Mouse (Mus musculus) heart, adult 2 months (tissue): ENCODE results near the gene Pld1. TPM values are rescaled to one million over a fixed set of nuclear protein-coding genes. Genes with fewer than 3 reads are reported as not detected.

Experiments used
- DNase-seq, 2 experiments: peaks; one replicate each; pipeline ENCODE4 v3.0.0; 2021
- H3K27ac ChIP-seq: fragments of 200-600 bp; 2 replicates; pipeline ENCODE4 v1.8.1; 2022
- H3K27me3 ChIP-seq: fragments of 200-500 bp; 2 replicates; pipeline ENCODE4 v1.6.1; 2012; ENCODE audit warnings: mild to moderate bottlenecking, low read length, inconsistent platforms, mixed read lengths; ENCODE audit not compliant: control insufficient read depth, insufficient read depth
- H3K36me3 ChIP-seq: fragments of 200-500 bp; 2 replicates; pipeline ENCODE4 v1.6.1; 2012; ENCODE audit warnings: low read length, inconsistent platforms; ENCODE audit not compliant: control insufficient read depth, insufficient read depth
- H3K4me1 ChIP-seq: fragments of 200-500 bp; 2 replicates; pipeline ENCODE4 v1.6.1; 2011; ENCODE audit warnings: low read length; ENCODE audit not compliant: control insufficient read depth, insufficient read depth
- H3K4me3 ChIP-seq: fragments of 200-600 bp; 2 replicates; pipeline ENCODE4 v1.8.1; 2022
- H3K79me2 ChIP-seq: fragments of 200-500 bp; replicated peaks from 2 replicates; pipeline ENCODE4 v1.6.1; 2012; ENCODE audit warnings: mild to moderate bottlenecking, inconsistent platforms, low read length, moderate library complexity, mixed read lengths; ENCODE audit not compliant: control insufficient read depth, insufficient read depth
- H3K9ac ChIP-seq: fragments of 200-500 bp; 2 replicates; pipeline ENCODE4 v1.6.1; 2012; ENCODE audit warnings: low read depth, mild to moderate bottlenecking, control low read depth, inconsistent platforms, low read length, mixed read lengths
- CTCF ChIP-seq: fragments of 200-600 bp; IDR thresholded peaks from 2 replicates; pipeline ENCODE4 v1.8.1; 2022; ENCODE audit warnings: antibody characterized with exemption, mild to moderate bottlenecking, moderate library complexity
- EP300 ChIP-seq: fragments of 200-500 bp; IDR thresholded peaks from 2 replicates; pipeline ENCODE4 v1.6.1; 2011; ENCODE audit warnings: low read depth, low read length, control low read depth; ENCODE audit not compliant: insufficient read depth
- POLR2A ChIP-seq: fragments of 200-500 bp; IDR thresholded peaks from 2 replicates; pipeline ENCODE4 v1.6.1; 2011; ENCODE audit warnings: mild to moderate bottlenecking, low read depth, low read length, control low read depth; ENCODE audit not compliant: insufficient read depth
- WGBS: fragments of 180-500 bp; shearing (Covaris S2); methylation state at CpG from one replicate; pipeline ENCODE4 v1.1.7; 2018; 5-methylcytosine and 5-hydroxymethylcytosine counted together
- intact Hi-C: fragments of 180-260 bp; cut with DNase I; formaldehyde crosslinking; loops from one replicate; pipeline ENCODE4 v1.15.1; 2025
- polyA plus RNA-seq: library from polyadenylated mRNA; depleted of rRNA; stranded (reverse); fragments of >200 nt; gene quantifications from 2 replicates; pipeline ENCODE4 v1.2.3, GENCODE M21; 2012; rRNA removed
- total RNA-seq, 2 experiments: library from RNA; stranded (reverse); gene quantifications; 2 replicates each; pipeline ENCODE4 v1.2.3; 2021

The Pld1 gene
- total and polyA plus RNA-seq, 3 experiments, result 4.0 to 11.8 (median 11.4) TPM

DNA sequence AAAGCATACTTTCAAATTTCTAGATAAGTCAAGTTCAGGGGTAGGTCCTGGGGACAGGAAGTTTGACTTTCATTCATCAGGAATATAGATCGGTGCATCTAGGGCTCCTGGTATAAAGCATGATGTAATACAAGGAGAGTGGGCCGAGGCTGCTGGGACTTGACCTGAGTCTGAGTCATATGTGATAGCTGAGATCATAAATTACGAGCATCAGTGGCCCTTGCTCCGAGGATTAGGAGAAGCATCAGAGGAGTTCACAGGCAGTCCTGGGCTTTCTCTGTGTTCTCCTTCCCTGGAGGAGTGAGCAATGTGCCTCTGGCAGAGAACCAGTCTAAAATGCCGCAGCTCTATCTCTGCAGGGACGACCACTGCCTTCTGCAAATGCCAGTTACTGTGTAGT, 239.8 kb downstream of the Pld1 start:
- H3K4me3 ChIP-seq, result no peak overlapping the region
- intact Hi-C loops, result no loop called here
- TF ChIP-seq POLR2A (no peak), EP300 (no peak), CTCF (no peak)
- H3K9ac ChIP-seq, result no peak overlapping the region
- WGBS, result 44% methylated on average over 6 of the region's 6 CpGs
- no peak for DNase-seq
- no peaks in the 10 kb centered on the region for H3K27me3 ChIP-seq
- no peaks in the 10 kb centered on the region for H3K4me1 ChIP-seq
- no peaks in the 10 kb centered on the region for H3K79me2 ChIP-seq
- no peaks in the 10 kb centered on the region for H3K36me3 ChIP-seq
- H3K27ac ChIP-seq, result no peak overlapping the region

Other genes starting within 250 kb of the Pld1 start
- gene Fndc3b, start 227.4 kb upstream of the Pld1 start, total RNA-seq, result 10 to 100 TPM; 52.1 to 57.4 TPM
- 15.3 and 24.7 TPM in 2 replicates for gene Fndc3b, start 227.4 kb upstream of the Pld1 start, polyA plus RNA-seq
- not detected for gene Tmem212, start 42.3 kb upstream of the Pld1 start, total RNA-seq
- 4.9 TPM in 1 of 2 replicates, not detected in the other for gene Tmem212, start 42.3 kb upstream of the Pld1 start, polyA plus RNA-seq